Mouse (Mus musculus) T-cell, adult 2 months (primary cell): ENCODE results near the gene Rlbp1.
A peak's percentile ranks its signal among the peaks of the same experiment; 100 is the strongest.

Experiments used
- DNase-seq: peaks from one replicate; pipeline ENCODE4 v3.0.0; 2022; ENCODE audit warnings: low spot score

The Rlbp1 gene

GRCm38 (mm10) chr7:79376516-79377275 is 10.2 kb downstream of the Rlbp1 start:
- DNase-seq: no peak

- no peak for DNase-seq
Observed at GRCm38 (mm10) chr7:79375594-79375993, 11.3 kb downstream of the Rlbp1 start.

DNA sequence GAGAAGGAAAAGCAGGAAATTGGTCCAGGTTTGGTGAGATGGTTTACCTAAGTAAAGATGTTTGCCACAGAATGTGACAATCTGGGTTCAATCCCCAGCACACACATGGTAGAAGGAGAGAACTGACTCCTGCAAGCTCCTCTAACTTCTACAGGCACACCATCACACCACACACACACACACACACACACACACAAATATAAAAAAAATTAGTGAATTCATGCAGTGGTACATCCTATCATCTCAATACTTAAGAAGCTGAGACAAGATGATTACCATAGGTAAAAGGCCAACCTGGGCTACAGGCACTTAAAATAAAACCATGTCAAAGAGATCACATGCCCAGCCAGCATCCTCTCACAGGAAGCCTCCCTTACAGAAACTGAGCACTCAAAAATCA is 12.8 kb downstream of the Rlbp1 start:
- DNase-seq: no peak

GRCm38 (mm10) chr7:79371321-79371879 is 15.4 kb downstream of the Rlbp1 start:
- peak; percentile 72 for DNase-seq

DNA sequence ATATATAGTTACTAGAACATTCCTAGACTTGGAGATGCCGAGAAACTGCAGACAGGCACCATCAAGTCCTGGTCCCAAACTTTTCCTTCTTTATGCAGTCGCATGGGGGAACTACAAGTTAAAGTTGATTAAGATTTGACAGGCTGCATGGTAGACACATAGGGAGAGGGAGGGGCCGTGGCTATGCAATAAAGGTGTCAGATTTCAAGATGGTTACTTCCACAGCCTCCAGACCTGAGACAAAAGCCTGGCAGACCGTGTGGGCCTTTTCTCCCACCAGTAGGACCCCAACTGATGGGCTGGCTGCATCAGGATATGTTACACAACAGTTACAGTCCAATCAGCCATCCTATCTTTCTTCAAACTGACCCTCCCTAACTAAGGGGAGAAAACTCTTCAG is 17.4 kb downstream of the Rlbp1 start:
- DNase-seq: no peak

DNA sequence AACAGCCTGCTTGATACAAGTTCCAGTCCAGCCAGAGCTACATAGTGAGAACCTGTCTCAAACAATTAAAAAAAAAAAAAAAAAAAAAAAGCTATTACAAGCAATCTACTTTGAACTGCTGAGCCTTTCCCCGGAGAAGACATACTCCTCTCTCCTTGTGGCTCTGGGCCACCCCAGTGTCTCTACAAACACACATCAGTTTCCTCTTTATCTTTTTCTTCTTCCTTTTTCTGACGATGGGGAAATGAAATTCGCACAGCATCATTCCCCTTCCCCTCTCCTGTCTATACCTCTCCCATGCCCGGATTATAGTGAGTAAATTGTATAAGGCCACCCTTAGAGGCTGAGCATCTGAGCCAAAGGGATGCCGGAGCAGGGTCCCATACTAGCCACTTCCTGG is 18.2 kb downstream of the Rlbp1 start:
- DNase-seq: no peak

- peak; percentile 84 for DNase-seq
Observed at GRCm38 (mm10) chr7:79363370-79364043, 23.3 kb downstream of the Rlbp1 start.

GRCm38 (mm10) chr7:79362830-79363229 is 24.0 kb downstream of the Rlbp1 start:
- no peak for DNase-seq

DNA sequence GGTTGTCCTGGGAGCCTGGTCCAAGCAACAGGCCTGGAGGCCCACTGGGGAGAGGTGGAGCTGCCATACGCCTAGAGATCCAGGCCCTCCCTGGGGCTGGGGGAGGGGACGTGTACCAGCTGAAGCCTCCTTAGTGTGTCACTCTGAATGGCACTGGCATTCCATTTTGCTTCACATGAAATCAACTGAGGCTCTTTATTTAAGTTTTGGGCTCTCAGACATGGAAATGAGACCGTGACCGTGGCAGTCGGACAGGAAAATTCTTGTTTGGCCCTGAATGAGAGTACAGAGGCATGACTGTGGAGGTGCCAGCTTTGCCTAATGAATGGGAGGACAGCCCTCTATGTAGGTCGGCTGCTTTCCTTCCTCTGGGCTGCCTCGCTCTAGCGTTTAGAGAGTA is 24.6 kb downstream of the Rlbp1 start:
- no peak for DNase-seq

- DNase-seq: no peak
Observed at GRCm38 (mm10) chr7:79360056-79360455, 26.8 kb downstream of the Rlbp1 start.

GRCm38 (mm10) chr7:79359183-79359435 is 27.7 kb downstream of the Rlbp1 start:
- no peak for DNase-seq

GRCm38 (mm10) chr7:79358350-79359182 is 28.3 kb downstream of the Rlbp1 start:
- no peak for DNase-seq

GRCm38 (mm10) chr7:79349738-79350386 is 37.0 kb downstream of the Rlbp1 start:
- DNase-seq: peak; percentile 56

- no peak for DNase-seq
Observed at GRCm38 (mm10) chr7:79348816-79349215, 38.0 kb downstream of the Rlbp1 start.

DNA sequence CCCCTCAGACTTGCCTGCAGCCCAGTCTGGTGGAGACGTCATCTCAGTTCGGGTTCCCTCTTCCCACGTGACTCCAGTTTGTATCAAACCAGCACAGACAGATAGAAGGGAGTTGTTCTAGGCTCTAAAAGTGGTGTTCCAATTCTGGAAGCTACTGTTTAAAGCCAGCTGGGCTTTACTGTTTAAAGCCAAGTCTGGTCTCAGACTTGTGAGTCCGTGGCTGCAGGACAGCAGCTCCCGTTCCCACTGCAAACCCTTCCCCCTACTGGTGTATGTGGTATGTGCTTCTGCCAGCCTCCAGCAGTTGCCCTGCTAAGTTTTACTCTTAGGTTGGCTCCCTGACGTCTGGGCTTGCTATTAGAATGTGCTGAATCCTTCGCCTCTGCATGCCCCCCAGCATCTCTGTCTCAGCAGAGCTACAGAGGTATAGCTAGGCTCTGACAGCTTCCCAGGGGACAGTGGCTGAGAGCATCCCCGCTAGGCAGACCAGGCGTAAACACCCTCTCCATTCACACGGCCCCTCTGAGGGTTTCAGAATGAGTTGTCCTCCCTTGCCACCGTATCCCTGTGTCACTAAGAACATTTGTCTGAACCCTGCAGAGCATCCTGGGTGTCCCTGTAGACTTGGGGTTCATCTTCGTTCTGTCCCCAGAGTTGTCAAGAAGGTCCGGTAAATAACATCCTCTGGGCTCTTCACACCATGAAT is 39.6 kb downstream of the Rlbp1 start:
- no peak for DNase-seq

DNA sequence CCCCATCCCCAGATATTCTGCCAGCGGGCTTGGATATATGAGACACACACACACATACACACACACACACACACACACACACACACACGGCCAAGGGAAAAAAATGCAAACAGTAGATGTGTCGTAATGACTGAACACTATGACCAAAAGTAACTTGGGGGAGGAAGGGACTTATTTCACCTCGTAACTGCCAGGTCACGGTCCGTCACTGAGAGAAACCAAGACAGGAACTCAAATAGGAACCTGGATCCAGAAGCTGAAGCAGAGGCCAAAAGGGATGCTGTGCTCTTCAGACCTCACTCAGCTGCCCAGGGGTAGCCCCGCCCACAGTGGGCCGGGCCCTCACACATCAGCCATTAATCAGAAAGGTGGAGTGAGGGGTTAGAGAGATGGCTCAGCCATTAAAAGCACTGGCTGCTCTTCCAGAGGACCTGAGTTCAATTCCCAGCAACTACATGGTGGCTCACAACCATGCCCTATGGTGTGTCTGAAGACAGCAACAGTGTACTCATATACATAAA is 40.2 kb downstream of the Rlbp1 start:
- no peak for DNase-seq

DNA sequence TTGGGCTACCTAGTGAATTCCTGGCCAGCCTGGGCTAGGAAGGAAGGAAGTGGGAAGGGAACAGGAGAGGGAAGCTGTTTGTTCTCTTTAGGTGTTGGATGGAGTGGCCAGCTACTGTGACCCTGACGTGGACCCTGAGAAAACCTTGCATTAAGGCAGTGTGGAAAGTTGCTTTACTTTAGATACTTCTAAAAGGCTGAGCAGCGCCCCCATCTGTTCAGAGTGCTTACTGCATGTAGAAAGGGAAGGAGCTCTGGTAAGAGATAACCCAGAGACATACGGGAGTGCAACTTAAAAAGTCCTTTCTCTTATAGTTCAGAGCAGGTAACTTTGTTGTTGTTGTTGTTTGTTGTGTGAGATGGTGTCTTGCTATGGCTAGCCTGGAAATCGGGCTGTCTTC is 40.9 kb downstream of the Rlbp1 start:
- peak; percentile 46 for DNase-seq

- no peak for DNase-seq
Observed at GRCm38 (mm10) chr7:79336362-79336910, 50.4 kb downstream of the Rlbp1 start.

- no peak for DNase-seq
Observed at GRCm38 (mm10) chr7:79333419-79333818, 53.4 kb downstream of the Rlbp1 start.

GRCm38 (mm10) chr7:79331197-79331596 is 55.7 kb downstream of the Rlbp1 start:
- DNase-seq: no peak

GRCm38 (mm10) chr7:79328769-79329168 is 58.1 kb downstream of the Rlbp1 start:
- DNase-seq: no peak
